Mouse (Mus musculus): Measurements from ENCODE around the gene Npas3. TPM values are rescaled to one million over a fixed set of nuclear protein-coding genes. Genes with fewer than 3 reads are reported as not detected.

Npas3 gene
- polyA plus RNA-seq, 1 experiment from 2014 or later: 17.7 TPM

GRCm38 (mm10) chr12:53881684-53882083, 633.2 kb downstream of the Npas3 start:
- 47% methylated on average over 4 of the region's 4 CpGs for WGBS
- Histone ChIP-seq H3K9ac (replicated peaks; ENCODE audit: low read depth, low read length) (no peak overlapping the region), H3K9me3 (ENCODE audit: control insufficient read depth, low read length) (no peaks in the 10 kb centered on the region), H3K27me3 (replicated peaks; ENCODE audit: control insufficient read depth, insufficient read depth, low read length) (no peaks in the 10 kb centered on the region), H3K4me1 (replicated peaks; ENCODE audit: control insufficient read depth, insufficient read depth, low read length) (peaks cover 3% of the 10 kb centered on the region; the same call in 1 of the 2 replicates), H3K27ac (ENCODE audit: low read length) (no peak overlapping the region), H3K4me3 (replicated peaks; ENCODE audit: low read length) (no peak overlapping the region), H3K36me3 (ENCODE audit: control insufficient read depth, insufficient read depth) (no peaks in the 10 kb centered on the region), H3K4me2 (ENCODE audit: low read length) (no peak overlapping the region)
- no peak for ATAC-seq

GRCm38 (mm10) chr12:53882863-53883262, 634.4 kb downstream of the Npas3 start:
- Histone ChIP-seq H3K9me3 (ENCODE audit: control insufficient read depth, low read length) (no peaks in the 10 kb centered on the region), H3K4me2 (ENCODE audit: low read length) (no peak overlapping the region), H3K27me3 (replicated peaks; ENCODE audit: control insufficient read depth, insufficient read depth, low read length) (no peaks in the 10 kb centered on the region), H3K36me3 (ENCODE audit: control insufficient read depth, insufficient read depth) (no peaks in the 10 kb centered on the region), H3K27ac (ENCODE audit: low read length) (no peak overlapping the region), H3K4me1 (replicated peaks; ENCODE audit: control insufficient read depth, insufficient read depth, low read length) (peaks cover 3% of the 10 kb centered on the region; the same call in 1 of the 2 replicates), H3K4me3 (replicated peaks; ENCODE audit: low read length) (no peak overlapping the region), H3K9ac (replicated peaks; ENCODE audit: low read depth, low read length) (no peak overlapping the region)
- WGBS: 83% methylated on average over 8 of the region's 8 CpGs
- no peak for ATAC-seq

- no peak for ATAC-seq
- H3K4me3 ChIP-seq (replicated peaks; ENCODE audit: low read length): no peak overlapping the region
- no peaks in the 10 kb centered on the region for H3K9me3 ChIP-seq (ENCODE audit: control insufficient read depth, low read length)
- H3K9ac ChIP-seq (replicated peaks; ENCODE audit: low read depth, low read length): no peak overlapping the region
- no peaks in the 10 kb centered on the region for H3K4me1 ChIP-seq (replicated peaks; ENCODE audit: control insufficient read depth, insufficient read depth, low read length)
- WGBS: 9% methylated on average over 4 of the region's 4 CpGs
- no peak overlapping the region for H3K27ac ChIP-seq (ENCODE audit: low read length)
- no peak overlapping the region for H3K4me2 ChIP-seq (ENCODE audit: low read length)
- H3K27me3 ChIP-seq (replicated peaks; ENCODE audit: control insufficient read depth, insufficient read depth, low read length): no peaks in the 10 kb centered on the region
- H3K36me3 ChIP-seq (ENCODE audit: control insufficient read depth, insufficient read depth): no peaks in the 10 kb centered on the region
Observed at GRCm38 (mm10) chr12:53888624-53889023, 640.1 kb downstream of the Npas3 start.

- Histone ChIP-seq H3K27ac (ENCODE audit: low read length) (no peak overlapping the region), H3K36me3 (ENCODE audit: control insufficient read depth, insufficient read depth) (no peaks in the 10 kb centered on the region), H3K4me3 (replicated peaks; ENCODE audit: low read length) (no peak overlapping the region), H3K4me1 (replicated peaks; ENCODE audit: control insufficient read depth, insufficient read depth, low read length) (no peaks in the 10 kb centered on the region), H3K9ac (replicated peaks; ENCODE audit: low read depth, low read length) (no peak overlapping the region), H3K9me3 (ENCODE audit: control insufficient read depth, low read length) (no peaks in the 10 kb centered on the region), H3K4me2 (ENCODE audit: low read length) (no peak overlapping the region), H3K27me3 (replicated peaks; ENCODE audit: control insufficient read depth, insufficient read depth, low read length) (no peaks in the 10 kb centered on the region)
- no peak for ATAC-seq
- WGBS: 91% methylated on average over 5 of the region's 5 CpGs
Observed at GRCm38 (mm10) chr12:53895909-53896308, 647.4 kb downstream of the Npas3 start.

- no peaks in the 10 kb centered on the region for H3K9me3 ChIP-seq (ENCODE audit: control insufficient read depth, low read length)
- H3K27me3 ChIP-seq (replicated peaks; ENCODE audit: control insufficient read depth, insufficient read depth, low read length): no peaks in the 10 kb centered on the region
- H3K9ac ChIP-seq (replicated peaks; ENCODE audit: low read depth, low read length): no peak overlapping the region
- H3K36me3 ChIP-seq (ENCODE audit: control insufficient read depth, insufficient read depth): no peaks in the 10 kb centered on the region
- H3K4me3 ChIP-seq (replicated peaks; ENCODE audit: low read length): no peak overlapping the region
- H3K4me2 ChIP-seq (ENCODE audit: low read length): no peak overlapping the region
- no peak overlapping the region for H3K27ac ChIP-seq (ENCODE audit: low read length)
- peaks cover 5% of the 10 kb centered on the region for H3K4me1 ChIP-seq (replicated peaks; ENCODE audit: control insufficient read depth, insufficient read depth, low read length)
- 75% methylated on average over 8 of the region's 8 CpGs for WGBS
- no peak for ATAC-seq
Observed at GRCm38 (mm10) chr12:53908761-53909160, 660.3 kb downstream of the Npas3 start.

GRCm38 (mm10) chr12:53910192-53910591, 661.7 kb downstream of the Npas3 start:
- Histone ChIP-seq H3K4me2 (ENCODE audit: low read length) (no peak overlapping the region), H3K4me3 (replicated peaks; ENCODE audit: low read length) (no peak overlapping the region), H3K9me3 (ENCODE audit: control insufficient read depth, low read length) (no peaks in the 10 kb centered on the region), H3K36me3 (ENCODE audit: control insufficient read depth, insufficient read depth) (no peaks in the 10 kb centered on the region), H3K9ac (replicated peaks; ENCODE audit: low read depth, low read length) (no peak overlapping the region), H3K4me1 (replicated peaks; ENCODE audit: control insufficient read depth, insufficient read depth, low read length) (peaks cover 5% of the 10 kb centered on the region), H3K27ac (ENCODE audit: low read length) (no peak overlapping the region), H3K27me3 (replicated peaks; ENCODE audit: control insufficient read depth, insufficient read depth, low read length) (no peaks in the 10 kb centered on the region)
- ATAC-seq: no peak
- whole genome bisulfite sequencing: 87% methylated on average over 2 of the region's 2 CpGs

- Histone ChIP-seq H3K27me3 (replicated peaks; ENCODE audit: control insufficient read depth, insufficient read depth, low read length) (no peaks in the 10 kb centered on the region), H3K9me3 (ENCODE audit: control insufficient read depth, low read length) (no peaks in the 10 kb centered on the region), H3K4me3 (replicated peaks; ENCODE audit: low read length) (no peak overlapping the region), H3K36me3 (ENCODE audit: control insufficient read depth, insufficient read depth) (no peaks in the 10 kb centered on the region), H3K4me1 (replicated peaks; ENCODE audit: control insufficient read depth, insufficient read depth, low read length) (no peaks in the 10 kb centered on the region), H3K9ac (replicated peaks; ENCODE audit: low read depth, low read length) (no peak overlapping the region), H3K4me2 (ENCODE audit: low read length) (no peak overlapping the region), H3K27ac (ENCODE audit: low read length) (no peak overlapping the region)
- 89% methylated on average over 7 of the region's 7 CpGs for WGBS
- ATAC-seq: no peak
Observed at GRCm38 (mm10) chr12:53922153-53922552, 673.7 kb downstream of the Npas3 start.

- Histone ChIP-seq H3K36me3 (ENCODE audit: control insufficient read depth, insufficient read depth) (no peaks in the 10 kb centered on the region), H3K4me1 (replicated peaks; ENCODE audit: control insufficient read depth, insufficient read depth, low read length) (no peaks in the 10 kb centered on the region), H3K9me3 (ENCODE audit: control insufficient read depth, low read length) (no peaks in the 10 kb centered on the region), H3K4me3 (replicated peaks; ENCODE audit: low read length) (no peak overlapping the region), H3K27me3 (replicated peaks; ENCODE audit: control insufficient read depth, insufficient read depth, low read length) (no peaks in the 10 kb centered on the region), H3K4me2 (ENCODE audit: low read length) (no peak overlapping the region), H3K27ac (ENCODE audit: low read length) (no peak overlapping the region), H3K9ac (replicated peaks; ENCODE audit: low read depth, low read length) (no peak overlapping the region)
- 72% methylated on average over 2 of the region's 2 CpGs for WGBS
- ATAC-seq: no peak
Observed at GRCm38 (mm10) chr12:53948826-53949225, 700.3 kb downstream of the Npas3 start.

GRCm38 (mm10) chr12:53962004-53962403, 713.5 kb downstream of the Npas3 start:
- Histone ChIP-seq H3K27ac (ENCODE audit: low read length) (no peak overlapping the region), H3K4me2 (ENCODE audit: low read length) (no peak overlapping the region), H3K9me3 (ENCODE audit: control insufficient read depth, low read length) (no peaks in the 10 kb centered on the region), H3K36me3 (ENCODE audit: control insufficient read depth, insufficient read depth) (no peaks in the 10 kb centered on the region), H3K27me3 (replicated peaks; ENCODE audit: control insufficient read depth, insufficient read depth, low read length) (no peaks in the 10 kb centered on the region), H3K4me3 (replicated peaks; ENCODE audit: low read length) (no peak overlapping the region), H3K9ac (replicated peaks; ENCODE audit: low read depth, low read length) (no peak overlapping the region), H3K4me1 (replicated peaks; ENCODE audit: control insufficient read depth, insufficient read depth, low read length) (no peaks in the 10 kb centered on the region)
- ATAC-seq: no peak
- WGBS: 33% methylated on average over 7 of the region's 7 CpGs

GRCm38 (mm10) chr12:53963534-53963933, 715.1 kb downstream of the Npas3 start:
- WGBS: 92% methylated on average over 5 of the region's 5 CpGs

More at GRCm38 (mm10) chr12:53963534-53963933, 715.1 kb downstream of the Npas3 start:
- Histone ChIP-seq H3K4me1 (replicated peaks; ENCODE audit: control insufficient read depth, insufficient read depth, low read length) (no peaks in the 10 kb centered on the region), H3K27ac (ENCODE audit: low read length) (no peak overlapping the region), H3K9ac (replicated peaks; ENCODE audit: low read depth, low read length) (no peak overlapping the region), H3K27me3 (replicated peaks; ENCODE audit: control insufficient read depth, insufficient read depth, low read length) (no peaks in the 10 kb centered on the region), H3K36me3 (ENCODE audit: control insufficient read depth, insufficient read depth) (no peaks in the 10 kb centered on the region), H3K9me3 (ENCODE audit: control insufficient read depth, low read length) (no peaks in the 10 kb centered on the region), H3K4me2 (ENCODE audit: low read length) (no peak overlapping the region), H3K4me3 (replicated peaks; ENCODE audit: low read length) (no peak overlapping the region)
- no peak for ATAC-seq

Data from forebrain, embryonic 16.5 days (tissue).